In the genomic region with DNA sequence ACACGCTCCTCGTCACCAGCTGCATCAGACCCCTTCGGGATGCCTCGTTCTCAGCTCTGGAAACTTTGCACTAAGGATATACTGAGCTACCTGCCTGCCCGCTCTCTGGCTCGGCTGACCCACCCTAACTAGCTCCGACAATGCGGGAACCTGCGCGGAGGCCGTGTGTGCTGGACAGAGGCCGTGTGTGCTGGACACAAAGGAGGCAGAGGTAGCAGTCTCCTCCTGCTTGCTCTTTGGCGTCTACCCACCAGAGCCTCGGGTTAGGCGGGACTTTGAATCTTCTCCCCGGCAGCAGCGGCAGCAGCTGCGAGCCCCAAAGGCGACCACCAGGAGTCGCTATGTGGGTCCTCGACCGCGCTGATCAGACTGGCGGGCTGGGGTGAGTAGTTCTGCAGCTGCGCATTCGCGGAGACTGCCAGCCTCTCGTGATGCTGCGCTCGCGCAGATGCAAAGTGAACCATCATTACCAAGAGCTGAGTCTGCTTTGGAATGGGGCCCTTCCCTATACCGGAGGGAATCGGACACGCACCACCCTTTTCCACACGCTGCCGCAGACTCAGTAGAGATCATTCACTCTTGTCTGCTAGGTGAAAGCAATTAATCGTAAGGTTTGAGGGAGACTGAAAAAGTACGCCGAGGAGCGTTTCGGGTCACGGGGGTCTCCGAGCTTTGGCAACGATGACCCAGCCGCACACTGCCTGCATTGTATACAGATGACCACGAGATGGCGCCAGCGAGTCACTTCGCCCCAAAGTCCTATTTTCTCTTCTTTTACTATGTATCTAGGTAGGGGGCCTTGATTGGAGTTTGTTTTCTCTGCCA, we compare ENCODE assay signal across 8 mouse cellular contexts. TPM values are rescaled to one million over a fixed set of nuclear protein-coding genes. Genes with fewer than 3 reads are reported as not detected.
DNase-seq lines count a peak whose midpoint lies in the region; ATAC-seq and TF ChIP-seq lines count a peak whose summit lies in the region.

No protein-coding gene starts in this region.

- under 1% methylated on average over 49 of the region's 49 CpGs for WGBS in forebrain, embryonic 14.5 days
- WGBS in liver, postnatal 0 days (ENCODE audit: insufficient replicate concordance): under 1% methylated on average over 49 of the region's 49 CpGs
- WGBS in neural tube, embryonic 13.5 days: under 1% methylated on average over 49 of the region's 49 CpGs

- no peak for TF ChIP-seq EP300 in liver, postnatal 0 days (IDR thresholded peaks at IDR 0.05; ENCODE audit: low read depth)

- no peak for TF ChIP-seq POLR2A in testis, adult 2 months (IDR thresholded peaks at IDR 0.05; ENCODE audit: control insufficient read depth, low read depth, low read length)

- H3K4me1 ChIP-seq in ES-E14 (ENCODE audit: control insufficient read depth in 2 of 2, insufficient read depth in 2 of 2, low read length in 2 of 2, poor library complexity in 1 of 2): peaks cover 0 to 2% of the 10 kb centered on the region in 2 experiments; a peak in 2 of 4 replicates
- H3K4me1 ChIP-seq in forebrain, embryonic 14.5 days (ENCODE audit: control insufficient read depth, insufficient read depth, low read length): peaks cover 3% of the 10 kb centered on the region; the same call in 1 of the 2 replicates
- H3K4me1 ChIP-seq in liver, postnatal 0 days (ENCODE audit: insufficient read depth): peaks cover 13% of the 10 kb centered on the region
- peaks cover 10% of the 10 kb centered on the region; the same call in 1 of the 2 replicates for H3K4me1 ChIP-seq in neural tube, embryonic 13.5 days (replicated peaks)
- peaks cover 9% of the 10 kb centered on the region for H3K4me1 ChIP-seq in testis, adult 2 months (ENCODE audit: control insufficient read depth, insufficient read depth, low read length)

- H3K9me3 ChIP-seq in ES-E14 (ENCODE audit: control insufficient read depth, insufficient read depth, low read depth, low read length): no peaks in the 10 kb centered on the region
- H3K9me3 ChIP-seq in forebrain, embryonic 14.5 days (replicated peaks; ENCODE audit: control insufficient read depth, low read length): no peaks in the 10 kb centered on the region
- no peaks in the 10 kb centered on the region for H3K9me3 ChIP-seq in liver, postnatal 0 days (ENCODE audit: low read length)
- no peaks in the 10 kb centered on the region for H3K9me3 ChIP-seq in neural tube, embryonic 13.5 days

- ATAC-seq in forebrain, embryonic 14.5 days: peak; percentile 98
- peak; percentile 94 for ATAC-seq in liver, postnatal 0 days
- peak; percentile 98 for ATAC-seq in neural tube, embryonic 13.5 days (ENCODE audit: low read depth)

- peak overlapping the region; percentile 55 for H3K4me2 ChIP-seq in forebrain, embryonic 14.5 days (ENCODE audit: low read length)
- H3K4me2 ChIP-seq in liver, postnatal 0 days (ENCODE audit: low read depth, low read length): peak overlapping the region; percentile 98
- H3K4me2 ChIP-seq in neural tube, embryonic 13.5 days: peak overlapping the region; percentile 76

- no peaks in the 10 kb centered on the region for H3K27me3 ChIP-seq in forebrain, embryonic 14.5 days (replicated peaks; ENCODE audit: control insufficient read depth, insufficient read depth, low read length)
- H3K27me3 ChIP-seq in liver, postnatal 0 days (ENCODE audit: insufficient read depth, low read length): 0 out of 2 replicates have a peak, but pooled peaks cover 3% of the 10 kb centered on the region
- H3K27me3 ChIP-seq in neural tube, embryonic 13.5 days: peaks cover 9% of the 10 kb centered on the region
- no peaks in the 10 kb centered on the region for H3K27me3 ChIP-seq in testis, adult 2 months (ENCODE audit: control insufficient read depth, insufficient read depth, low read length)

- DNase-seq in ES-E14 (ENCODE audit: low read depth, low spot score): peak; percentile 79
- DNase-seq in cerebellum, adult 11 months: peak; percentile 87
- peak; percentile 97 for DNase-seq in forebrain, embryonic 14.5 days (ENCODE audit: low spot score)
- DNase-seq in heart, postnatal 14 days: peak; percentile 91 to 95
- DNase-seq in layer of hippocampus, adult 11-12 months (ENCODE audit: low spot score): peak; percentile 93
- peak; percentile 93 for DNase-seq in liver, postnatal 0 days

- peak; percentile 91 for TF ChIP-seq CTCF in liver, postnatal 0 days (IDR thresholded peaks at IDR 0.05; ENCODE audit: low read depth)
- peak; percentile 89 for TF ChIP-seq CTCF in testis, adult 2 months (IDR thresholded peaks at IDR 0.05; ENCODE audit: control insufficient read depth, insufficient read depth, insufficient replicate concordance, low read depth, low read length)

- intact Hi-C loops in heart, postnatal 14 days (cut with DNase I): loop anchor here (5.0 kb wide), 2 partner anchors 164 to 224 kb away; no protein-coding TSS in a partner anchor

- peak overlapping the region; percentile 84 for H3K9ac ChIP-seq in ES-E14 (ENCODE audit: insufficient read depth, low read depth, low read length, poor library complexity, severe bottlenecking)
- H3K9ac ChIP-seq in forebrain, embryonic 14.5 days (ENCODE audit: low read length): peak overlapping the region; percentile 65
- H3K9ac ChIP-seq in liver, postnatal 0 days (replicated peaks): peak overlapping the region; percentile 77
- peak overlapping the region; percentile 72 for H3K9ac ChIP-seq in neural tube, embryonic 13.5 days

- peak overlapping the region; percentile 77 for H3K27ac ChIP-seq in ES-E14 (ENCODE audit: insufficient read depth, low read depth, low read length, poor library complexity, severe bottlenecking)
- peak overlapping the region; percentile 84 for H3K27ac ChIP-seq in forebrain, embryonic 14.5 days (ENCODE audit: low read depth, low read length)
- H3K27ac ChIP-seq in liver, postnatal 0 days (ENCODE audit: low read depth): peak overlapping the region; percentile 57
- peak overlapping the region; percentile 91 for H3K27ac ChIP-seq in neural tube, embryonic 13.5 days (replicated peaks)
- H3K27ac ChIP-seq in testis, adult 2 months (ENCODE audit: control insufficient read depth, insufficient read depth, low read depth, low read length): no peak overlapping the region

- no peaks in the 10 kb centered on the region for H3K36me3 ChIP-seq in ES-E14 (ENCODE audit: control insufficient read depth, insufficient read depth, low read length, poor library complexity, severe bottlenecking)
- no peaks in the 10 kb centered on the region for H3K36me3 ChIP-seq in forebrain, embryonic 14.5 days (ENCODE audit: control insufficient read depth, insufficient read depth, low read length)
- H3K36me3 ChIP-seq in liver, postnatal 0 days (replicated peaks; ENCODE audit: insufficient read depth, low read length): no peaks in the 10 kb centered on the region
- H3K36me3 ChIP-seq in neural tube, embryonic 13.5 days: no peaks in the 10 kb centered on the region
- no peaks in the 10 kb centered on the region for H3K36me3 ChIP-seq in testis, adult 2 months (ENCODE audit: control insufficient read depth, insufficient read depth, low read length)

- in situ Hi-C loops in ES-E14 (cut with MboI; ENCODE audit: low sequenced_read_pairs in 2 of 2, unreplicated experiment in 2 of 2): no loop called here

- peak overlapping the region; percentile 71 to 80 for H3K4me3 ChIP-seq in ES-E14 (ENCODE audit: insufficient read depth in 1 of 2, low read depth in 1 of 2, low read length in 2 of 2, poor library complexity in 1 of 2, severe bottlenecking in 1 of 2)
- peak overlapping the region; percentile 44 for H3K4me3 ChIP-seq in forebrain, embryonic 14.5 days (ENCODE audit: low read depth, low read length)
- H3K4me3 ChIP-seq in liver, postnatal 0 days (ENCODE audit: low read depth, low read length): peak overlapping the region; percentile 63
- peak overlapping the region; percentile 53 for H3K4me3 ChIP-seq in neural tube, embryonic 13.5 days
- H3K4me3 ChIP-seq in testis, adult 2 months (ENCODE audit: control insufficient read depth, low read depth, low read length): peak overlapping the region; percentile 68

RNA-seq across cellular contexts. Expression of a gene that starts 8.5 kb away (rescaled TPM):
- total RNA-seq in ES-E14 (2012; rRNA removed): 1,985 and 2,453 TPM in 2 replicates
- polyA plus RNA-seq in forebrain, embryonic 14.5 days (2014; fragmentation: Nextera tagmentation; extraction: Ambion mirVana): 10.8 and 17.6 TPM in 2 replicates
- 100 to 1,000 TPM; 121 to 256 TPM for total RNA-seq in heart, postnatal 14 days (2021)
- polyA plus RNA-seq in liver, postnatal 0 days (2015; fragmentation: Nextera tagmentation; extraction: Ambion mirVana): 9.4 and 11.0 TPM in 2 replicates
- polyA plus RNA-seq in neural tube, embryonic 13.5 days (2015; fragmentation: Nextera tagmentation; extraction: Ambion mirVana): 2.1 and 2.7 TPM in 2 replicates
- 1.4 and 1.6 TPM in 2 replicates for polyA plus RNA-seq in testis, adult 2 months (2012; rRNA removed)

RNA-seq across cellular contexts. Expression of a gene that starts 9.6 kb away (rescaled TPM):
- total RNA-seq in ES-E14 (2012; rRNA removed): 806 and 880 TPM in 2 replicates
- polyA plus RNA-seq in forebrain, embryonic 14.5 days (2014; fragmentation: Nextera tagmentation; extraction: Ambion mirVana): 42.3 and 52.1 TPM in 2 replicates
- total RNA-seq in heart, postnatal 14 days (2021): 100 to 1,000 TPM; 125 to 254 TPM
- polyA plus RNA-seq in liver, postnatal 0 days (2015; fragmentation: Nextera tagmentation; extraction: Ambion mirVana): 56.1 and 84.5 TPM in 2 replicates
- 13.1 and 17.8 TPM in 2 replicates for polyA plus RNA-seq in neural tube, embryonic 13.5 days (2015; fragmentation: Nextera tagmentation; extraction: Ambion mirVana)
- 5.0 and 6.2 TPM in 2 replicates for polyA plus RNA-seq in testis, adult 2 months (2012; rRNA removed)

RNA-seq across cellular contexts. Expression of a gene that starts 14.9 kb away (rescaled TPM):
- 46.0 TPM in 2 replicates for total RNA-seq in ES-E14 (2012; rRNA removed)
- 3.8 and 8.1 TPM in 2 replicates for polyA plus RNA-seq in forebrain, embryonic 14.5 days (2014; fragmentation: Nextera tagmentation; extraction: Ambion mirVana)
- 10 to 100 TPM; 26.0 to 42.3 TPM for total RNA-seq in heart, postnatal 14 days (2021)
- polyA plus RNA-seq in liver, postnatal 0 days (2015; fragmentation: Nextera tagmentation; extraction: Ambion mirVana): 40.3 and 56.7 TPM in 2 replicates
- polyA plus RNA-seq in neural tube, embryonic 13.5 days (2015; fragmentation: Nextera tagmentation; extraction: Ambion mirVana): 3.3 and 3.5 TPM in 2 replicates
- polyA plus RNA-seq in testis, adult 2 months (2012; rRNA removed): 0.42 and 0.43 TPM in 2 replicates

RNA-seq across cellular contexts. Expression of a gene that starts 15.8 kb away (rescaled TPM):
- total RNA-seq in ES-E14 (2012; rRNA removed): not detected in 2 replicates
- 1.5 and 1.6 TPM in 2 replicates for polyA plus RNA-seq in forebrain, embryonic 14.5 days (2014; fragmentation: Nextera tagmentation; extraction: Ambion mirVana)
- under 1 TPM; 0.45 to 0.46 TPM for total RNA-seq in heart, postnatal 14 days (2021)
- 6.2 and 8.7 TPM in 2 replicates for polyA plus RNA-seq in liver, postnatal 0 days (2015; fragmentation: Nextera tagmentation; extraction: Ambion mirVana)
- 1.9 and 2.1 TPM in 2 replicates for polyA plus RNA-seq in neural tube, embryonic 13.5 days (2015; fragmentation: Nextera tagmentation; extraction: Ambion mirVana)
- 0.19 and 0.23 TPM in 2 replicates for polyA plus RNA-seq in testis, adult 2 months (2012; rRNA removed)

RNA-seq across cellular contexts. Expression of a gene that starts 31.5 kb away (rescaled TPM):
- not detected in 2 replicates for total RNA-seq in ES-E14 (2012; rRNA removed)
- polyA plus RNA-seq in forebrain, embryonic 14.5 days (2014; fragmentation: Nextera tagmentation; extraction: Ambion mirVana): 0.85 TPM in 1 of 2 replicates, not detected in the other
- total RNA-seq in heart, postnatal 14 days (2021): 1 to 10 TPM in 1 of 2 experiments, not detected in 1; 1.1 TPM
- 0.78 and 1.5 TPM in 2 replicates for polyA plus RNA-seq in liver, postnatal 0 days (2015; fragmentation: Nextera tagmentation; extraction: Ambion mirVana)
- 0.38 and 0.96 TPM in 2 replicates for polyA plus RNA-seq in neural tube, embryonic 13.5 days (2015; fragmentation: Nextera tagmentation; extraction: Ambion mirVana)
- polyA plus RNA-seq in testis, adult 2 months (2012; rRNA removed): not detected in 2 replicates
